Comparison of ENCODE assay signal across 23 mouse cellular contexts in genomic region chr11:116506151-116506875, GRCm38 (mm10). TPM values are rescaled to one million over a fixed set of nuclear protein-coding genes. Genes with fewer than 3 reads are reported as not detected.
A peak's percentile ranks its signal among the peaks of the same experiment; 100 is the strongest.
DNase-seq lines count a peak whose midpoint lies in the region; ATAC-seq lines count a peak whose summit lies in the region.
"Had no signal": no experiment of that assay in that cellular context is flagged by ENCODE, and none has a peak within 500 bp of the region (broad histone marks: within the 10 kb centered on the region; RNA-seq: fewer than 3 reads in every experiment).

No protein-coding gene starts in this region.

- H3K36me3 ChIP-seq in midbrain, embryonic 11.5 days (ENCODE audit: control insufficient read depth, insufficient read depth, low read length) = no peaks in the 10 kb centered on the region
- no peaks in the 10 kb centered on the region for H3K36me3 ChIP-seq in midbrain, embryonic 15.5 days (replicated peaks)
- H3K36me3 ChIP-seq in hindbrain, embryonic 14.5 days (replicated peaks; ENCODE audit: control insufficient read depth, insufficient read depth) = no peaks in the 10 kb centered on the region
- H3K36me3 ChIP-seq: embryonic facial prominence, embryonic 13.5 days; forebrain, embryonic 15.5 days; hindbrain, embryonic 12.5 days; intestine, embryonic 15.5 days; kidney, embryonic 15.5 days; limb, embryonic 13.5 days; midbrain, embryonic 12.5 days had no signal

- WGBS in midbrain, embryonic 11.5 days = 81% methylated on average over 17 of the region's 17 CpGs
- 85% methylated on average over 17 of the region's 17 CpGs for WGBS in midbrain, embryonic 15.5 days
- 84% methylated on average over 17 of the region's 17 CpGs for whole genome bisulfite sequencing in hindbrain, embryonic 14.5 days

- no peak overlapping the region for H3K4me2 ChIP-seq in midbrain, embryonic 11.5 days
- H3K4me2 ChIP-seq in midbrain, embryonic 15.5 days = no peak overlapping the region
- H3K4me2 ChIP-seq in hindbrain, embryonic 14.5 days (replicated peaks) = no peak overlapping the region
- H3K4me2 ChIP-seq: embryonic facial prominence, embryonic 13.5 days; forebrain, embryonic 15.5 days; hindbrain, embryonic 12.5 days; intestine, embryonic 15.5 days; kidney, embryonic 15.5 days; limb, embryonic 13.5 days; midbrain, embryonic 12.5 days had no signal

- no peak for ATAC-seq in midbrain, embryonic 11.5 days (ENCODE audit: low FRiP score)
- no peak for ATAC-seq in midbrain, embryonic 15.5 days (replicated peaks)
- ATAC-seq in megakaryocyte progenitor cell, adult 5-6 weeks (replicated peaks; ENCODE audit: poor library complexity) = peak; percentile 85
- ATAC-seq in hindbrain, embryonic 14.5 days (ENCODE audit: low FRiP score) = no peak
- ATAC-seq: forebrain, embryonic 15.5 days; intestine, embryonic 15.5 days had no signal

- H3K27me3 ChIP-seq in midbrain, embryonic 11.5 days (ENCODE audit: control insufficient read depth, insufficient read depth, low read length) = no peaks in the 10 kb centered on the region
- H3K27me3 ChIP-seq in midbrain, embryonic 15.5 days (replicated peaks) = no peaks in the 10 kb centered on the region
- no peaks in the 10 kb centered on the region for H3K27me3 ChIP-seq in hindbrain, embryonic 14.5 days (ENCODE audit: control insufficient read depth, insufficient read depth, low read length)
- H3K27me3 ChIP-seq: embryonic facial prominence, embryonic 13.5 days; forebrain, embryonic 15.5 days; hindbrain, embryonic 12.5 days; intestine, embryonic 15.5 days; kidney, embryonic 15.5 days; limb, embryonic 13.5 days; midbrain, embryonic 12.5 days had no signal

- no peak overlapping the region for H3K4me3 ChIP-seq in midbrain, embryonic 11.5 days (ENCODE audit: low read depth, low read length)
- H3K4me3 ChIP-seq in midbrain, embryonic 15.5 days = no peak overlapping the region
- H3K4me3 ChIP-seq in hindbrain, embryonic 14.5 days (replicated peaks; ENCODE audit: low read length) = no peak overlapping the region
- H3K4me3 ChIP-seq: embryonic facial prominence, embryonic 13.5 days; forebrain, embryonic 15.5 days; hindbrain, embryonic 12.5 days; intestine, embryonic 15.5 days; kidney, embryonic 15.5 days; left cerebral cortex, adult 2 months; limb, embryonic 13.5 days; midbrain, embryonic 12.5 days had no signal

- no peaks in the 10 kb centered on the region for H3K9me3 ChIP-seq in midbrain, embryonic 11.5 days (ENCODE audit: control insufficient read depth, low read length)
- H3K9me3 ChIP-seq in midbrain, embryonic 15.5 days = no peaks in the 10 kb centered on the region
- H3K9me3 ChIP-seq in hindbrain, embryonic 14.5 days (ENCODE audit: control insufficient read depth, low read length) = no peaks in the 10 kb centered on the region
- H3K9me3 ChIP-seq: embryonic facial prominence, embryonic 13.5 days; forebrain, embryonic 15.5 days; intestine, embryonic 15.5 days; kidney, embryonic 15.5 days; midbrain, embryonic 12.5 days had no signal

- H3K4me1 ChIP-seq in midbrain, embryonic 11.5 days (ENCODE audit: control insufficient read depth, insufficient read depth, low read length) = no peaks in the 10 kb centered on the region
- no peaks in the 10 kb centered on the region for H3K4me1 ChIP-seq in midbrain, embryonic 15.5 days
- H3K4me1 ChIP-seq in hindbrain, embryonic 14.5 days (replicated peaks; ENCODE audit: control insufficient read depth, insufficient read depth, low read length) = no peaks in the 10 kb centered on the region
- H3K4me1 ChIP-seq: hindbrain, embryonic 12.5 days; intestine, embryonic 15.5 days had no signal

- H3K27ac ChIP-seq in midbrain, embryonic 11.5 days (ENCODE audit: low read depth, low read length) = no peak overlapping the region
- no peak overlapping the region for H3K27ac ChIP-seq in midbrain, embryonic 15.5 days
- no peak overlapping the region for H3K27ac ChIP-seq in hindbrain, embryonic 14.5 days
- H3K27ac ChIP-seq: embryonic facial prominence, embryonic 13.5 days; forebrain, embryonic 15.5 days; hindbrain, embryonic 12.5 days; intestine, embryonic 15.5 days; kidney, embryonic 15.5 days; left cerebral cortex, adult 2 months; limb, embryonic 13.5 days; midbrain, embryonic 12.5 days had no signal

- DNase-seq in midbrain, embryonic 11.5 days (ENCODE audit: low spot score, missing footprints) = peak; percentile 77
- DNase-seq in c-Kit-positive CD71-positive TER-119-negative erythroid progenitor cells, embryonic 14.5 days (ENCODE audit: low read depth) = peak; percentile 75
- peak; percentile 73 for DNase-seq in liver
- no peak for DNase-seq in kidney, postnatal 25 days
- DNase-seq in left cerebral cortex, adult 9 months (ENCODE audit: low spot score in 2 of 2) = no peak
- DNase-seq in hindbrain, embryonic 14.5 days (ENCODE audit: low spot score) = no peak
- DNase-seq: adrenal gland, adult 2 months; heart, adult 11 months; lung, postnatal 14 days; right cerebral cortex, postnatal 14 days had no signal

- no peak overlapping the region for H3K9ac ChIP-seq in midbrain, embryonic 11.5 days (ENCODE audit: low read length)
- no peak overlapping the region for H3K9ac ChIP-seq in midbrain, embryonic 15.5 days
- no peak overlapping the region for H3K9ac ChIP-seq in hindbrain, embryonic 14.5 days
- H3K9ac ChIP-seq: embryonic facial prominence, embryonic 13.5 days; forebrain, embryonic 15.5 days; hindbrain, embryonic 12.5 days; intestine, embryonic 15.5 days; kidney, embryonic 15.5 days; limb, embryonic 13.5 days; midbrain, embryonic 12.5 days had no signal

RNA-seq across cellular contexts. Expression of gene Prpsap1, which starts 12.3 kb away (rescaled TPM):
- polyA plus RNA-seq in midbrain, embryonic 11.5 days (2014; fragmentation: Nextera tagmentation; extraction: Ambion mirVana) = 173 and 183 TPM in 2 replicates
- polyA plus RNA-seq in midbrain, embryonic 15.5 days (2015; fragmentation: Nextera tagmentation; extraction: Ambion mirVana) = 199 and 200 TPM in 2 replicates
- 46.9 and 49.3 TPM in 2 replicates for total RNA-seq in megakaryocyte progenitor cell, adult 5-6 weeks (2015)
- total RNA-seq in megakaryocyte progenitor cell, adult 5-6 weeks (2017) = 27.9 and 33.0 TPM in 2 replicates
- 162 and 173 TPM in 2 replicates for polyA plus RNA-seq in hindbrain, embryonic 14.5 days (2014; fragmentation: Nextera tagmentation; extraction: Ambion mirVana)

RNA-seq across cellular contexts. Expression of gene Sphk1, which starts 24.4 kb away (rescaled TPM):
- polyA plus RNA-seq in midbrain, embryonic 11.5 days (2014; fragmentation: Nextera tagmentation; extraction: Ambion mirVana) = 7.1 and 8.3 TPM in 2 replicates
- 5.3 and 7.3 TPM in 2 replicates for polyA plus RNA-seq in midbrain, embryonic 15.5 days (2015; fragmentation: Nextera tagmentation; extraction: Ambion mirVana)
- 7.6 and 15.5 TPM in 2 replicates for total RNA-seq in megakaryocyte progenitor cell, adult 5-6 weeks (2015)
- total RNA-seq in megakaryocyte progenitor cell, adult 5-6 weeks (2017) = 6.7 and 26.1 TPM in 2 replicates
- 4.0 and 4.1 TPM in 2 replicates for polyA plus RNA-seq in hindbrain, embryonic 14.5 days (2014; fragmentation: Nextera tagmentation; extraction: Ambion mirVana)

RNA-seq across cellular contexts. Expression of gene Qrich2, which starts 40.3 kb away (rescaled TPM):
- 0.08 and 0.14 TPM in 2 replicates for polyA plus RNA-seq in midbrain, embryonic 11.5 days (2014; fragmentation: Nextera tagmentation; extraction: Ambion mirVana)
- not detected in 2 replicates for polyA plus RNA-seq in midbrain, embryonic 15.5 days (2015; fragmentation: Nextera tagmentation; extraction: Ambion mirVana)
- not detected in 2 replicates for total RNA-seq in megakaryocyte progenitor cell, adult 5-6 weeks (2015)
- total RNA-seq in megakaryocyte progenitor cell, adult 5-6 weeks (2017) = 0.07 TPM in 1 of 2 replicates, not detected in the other
- polyA plus RNA-seq in hindbrain, embryonic 14.5 days (2014; fragmentation: Nextera tagmentation; extraction: Ambion mirVana) = 0.09 TPM in 1 of 2 replicates, not detected in the other
- total RNA-seq: adrenal gland, adult 2 months; gastrocnemius, adult 18-20 months; layer of hippocampus, adult 18-20 months had no signal
- polyA plus RNA-seq: forebrain, embryonic 15.5 days; heart, embryonic 14.5 days; midbrain, embryonic 12.5 days had no signal

Comparison
In these comparisons a context has a peak if more than half of its experiments do, and no peak if none do; other contexts are left out.
1. DNase-seq: peak in midbrain, embryonic 11.5 days (single experiment), c-Kit-positive CD71-positive TER-119-negative erythroid progenitor cells, embryonic 14.5 days (single experiment) and liver (single experiment); none in kidney, postnatal 25 days (0 of 2), left cerebral cortex, adult 9 months (0 of 2) and hindbrain, embryonic 14.5 days (single experiment).